Mouse (Mus musculus) cortical plate, adult 2 months (tissue): Measurements from ENCODE around the gene Scap.
"Not testable (repeated sequence)": the region's sequence is repeated elsewhere in the genome, so short reads cannot be mapped to it uniquely, and the experiment has no call there.

Experiments used
- CTCF ChIP-seq: fragments of 200-500 bp; IDR thresholded peaks from 2 replicates; pipeline ENCODE4 v1.5.1; 2011; ENCODE audit warnings: mild to moderate bottlenecking, control low read depth, low read length; ENCODE audit not compliant: insufficient read depth; ENCODE audit errors: extremely low read depth
- POLR2A ChIP-seq: fragments of 200-500 bp; IDR thresholded peaks from 2 replicates; pipeline ENCODE4 v1.6.1; 2011; ENCODE audit warnings: mild to moderate bottlenecking, low read length, control low read depth; ENCODE audit not compliant: insufficient read depth; ENCODE audit errors: extremely low read depth

DNA sequence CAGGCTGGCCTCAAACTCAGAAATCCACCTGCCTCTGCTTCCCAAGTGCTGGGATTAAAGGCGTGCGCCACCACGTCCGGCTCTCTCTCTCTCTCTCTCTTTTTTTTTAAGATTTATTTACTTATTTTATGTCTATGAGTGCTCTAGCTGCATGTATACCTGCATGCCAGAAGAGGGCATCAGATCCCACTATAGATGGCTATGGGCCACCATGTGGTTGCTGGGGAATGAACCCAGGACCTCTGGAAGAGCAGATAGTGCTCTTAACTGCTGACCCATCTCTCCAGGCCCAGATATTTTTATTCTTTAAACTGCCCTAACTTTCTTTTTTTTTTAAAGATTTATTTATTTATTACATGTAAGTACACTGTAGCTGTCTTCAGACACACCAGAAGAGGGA is 70.2 kb downstream of the Scap start:
- not testable (repeated sequence) for TF ChIP-seq CTCF, POLR2A
